In the genomic region with DNA sequence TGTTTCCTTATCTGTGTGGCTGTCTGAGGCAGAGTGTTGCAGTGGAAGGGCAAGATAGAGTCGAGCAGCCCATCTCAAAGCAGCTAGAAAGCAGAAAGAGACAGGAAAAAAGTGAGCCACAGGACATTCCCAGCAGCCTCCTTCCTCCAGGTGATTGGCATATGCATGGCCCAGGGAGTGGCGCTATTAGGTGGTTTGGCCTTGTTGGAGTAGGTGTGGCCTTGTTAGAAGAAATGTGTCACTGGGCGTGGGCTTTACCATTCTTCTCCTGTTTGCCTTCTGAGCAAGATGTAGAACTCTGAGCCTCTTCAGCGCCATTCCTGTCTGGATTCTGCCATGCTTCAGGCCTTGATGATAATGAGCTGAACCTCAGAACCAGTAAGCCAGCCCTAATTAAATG, we compare ENCODE assay signal across 29 mouse cellular contexts. TPM values are rescaled to one million over a fixed set of nuclear protein-coding genes. Genes with fewer than 3 reads are reported as not detected.
"Had no signal": no experiment of that assay in that cellular context is flagged by ENCODE, and none has a peak within 500 bp of the region (broad histone marks: within the 10 kb centered on the region; RNA-seq: fewer than 3 reads in every experiment).

No protein-coding gene starts in this region.

- ATAC-seq: hindbrain, postnatal 0 days; intestine, embryonic 16.5 days; liver, embryonic 12.5 days had no signal

- H3K9me3 ChIP-seq: heart, embryonic 13.5 days; heart, embryonic 15.5 days; hindbrain, embryonic 13.5 days; hindbrain, embryonic 15.5 days; kidney, embryonic 15.5 days; limb, embryonic 13.5 days; limb, embryonic 15.5 days; liver, embryonic 12.5 days had no signal

- H3K4me1 ChIP-seq: heart, embryonic 15.5 days; hindbrain, embryonic 13.5 days; hindbrain, embryonic 15.5 days; kidney, embryonic 15.5 days; limb, embryonic 13.5 days; limb, embryonic 15.5 days; liver, embryonic 12.5 days had no signal

- H3K36me3 ChIP-seq: heart, embryonic 13.5 days; heart, embryonic 15.5 days; hindbrain, embryonic 15.5 days; kidney, embryonic 15.5 days; limb, embryonic 13.5 days; limb, embryonic 15.5 days; liver, embryonic 12.5 days had no signal

- H3K4me3 ChIP-seq: heart, adult 2 months; heart, embryonic 13.5 days; heart, embryonic 15.5 days; hindbrain, embryonic 13.5 days; hindbrain, embryonic 15.5 days; kidney, embryonic 15.5 days; layer of hippocampus, adult 2 months; limb, embryonic 13.5 days; limb, embryonic 15.5 days; liver, embryonic 12.5 days had no signal

- H3K27ac ChIP-seq: heart, adult 2 months; heart, embryonic 13.5 days; heart, embryonic 15.5 days; hindbrain, embryonic 13.5 days; hindbrain, embryonic 15.5 days; hindbrain, postnatal 0 days; kidney, embryonic 15.5 days; kidney, postnatal 0 days; layer of hippocampus, adult 2 months; limb, embryonic 13.5 days; limb, embryonic 15.5 days; liver, embryonic 12.5 days; liver, embryonic 14.5 days had no signal

- DNase-seq: gastrocnemius, postnatal 14 days; gastrocnemius, postnatal 36 days; heart, adult 2 months; heart, postnatal 14 days; heart, postnatal 36 days; kidney, adult 11 months; kidney, adult 2 months; kidney, adult 9 months; kidney, postnatal 14 days; kidney, postnatal 36 days; layer of hippocampus, postnatal 36 days; left cerebral cortex, postnatal 4 days had no signal

- H3K27me3 ChIP-seq: heart, embryonic 13.5 days; heart, embryonic 15.5 days; hindbrain, embryonic 13.5 days; hindbrain, embryonic 15.5 days; kidney, embryonic 15.5 days; limb, embryonic 13.5 days; limb, embryonic 15.5 days; liver, embryonic 12.5 days had no signal

- H3K9ac ChIP-seq: heart, embryonic 13.5 days; heart, embryonic 15.5 days; hindbrain, embryonic 13.5 days; hindbrain, embryonic 15.5 days; kidney, embryonic 15.5 days; limb, embryonic 13.5 days; limb, embryonic 15.5 days; liver, embryonic 12.5 days; liver, embryonic 14.5 days had no signal

RNA-seq across cellular contexts. Expression of a gene that starts 56.4 kb away (rescaled TPM):
- polyA plus RNA-seq: gonadal fat pad, adult 2 months; heart, adult 2 months; kidney, postnatal 0 days; large intestine, adult 2 months; limb, embryonic 11.5 days; limb, embryonic 13.5 days; liver, adult 2 months; liver, embryonic 12.5 days; liver, embryonic 14.5 days had no signal
